Mouse (Mus musculus) limb, embryonic 14.5 days (tissue): Measurements from ENCODE around the gene Aldh6a1. TPM values are rescaled to one million over a fixed set of nuclear protein-coding genes. Genes with fewer than 3 reads are reported as not detected.

Experiments used
- ATAC-seq: fragments of 200-750 bp; cut with Nextera tagmentation; 2 replicates; pipeline ENCODE4 v1.8.0; 2017; ENCODE audit warnings: low read depth, moderate number of reproducible peaks, moderate TSS enrichment; ENCODE audit not compliant: low FRiP score
- DNase-seq: peaks from one replicate; pipeline ENCODE4 v3.0.0-alpha.2; 2015; ENCODE audit warnings: low spot score
- H3K27ac ChIP-seq: fragments of 300-500 bp; sonication (generic); replicated peaks from 2 replicates; pipeline ENCODE4 v1.5.1; 2014; ENCODE audit warnings: low read depth, mild to moderate bottlenecking, low read length, moderate library complexity, mixed read lengths
- H3K27me3 ChIP-seq: fragments of 300-500 bp; sonication (generic); 2 replicates; pipeline ENCODE4 v1.6.1; 2014; ENCODE audit warnings: low read length, mixed read lengths; ENCODE audit not compliant: control insufficient read depth, insufficient read depth
- H3K36me3 ChIP-seq: fragments of 300-500 bp; sonication (generic); 2 replicates; pipeline ENCODE4 v1.6.1; 2014; ENCODE audit warnings: mild to moderate bottlenecking, low read length, moderate library complexity, mixed read lengths; ENCODE audit not compliant: control insufficient read depth, insufficient read depth
- H3K4me1 ChIP-seq: fragments of 300-500 bp; sonication (generic); 2 replicates; pipeline ENCODE4 v1.6.1; 2014; ENCODE audit warnings: antibody characterized with exemption, low read length, mixed read lengths; ENCODE audit not compliant: control insufficient read depth, insufficient read depth
- H3K4me2 ChIP-seq: fragments of 300-500 bp; sonication (generic); replicated peaks from 2 replicates; pipeline ENCODE4 v1.6.1; 2014; ENCODE audit warnings: low read depth, mild to moderate bottlenecking, low read length, moderate library complexity; ENCODE audit not compliant: severe bottlenecking
- H3K4me3 ChIP-seq: fragments of 300-500 bp; sonication (generic); replicated peaks from 2 replicates; pipeline ENCODE4 v1.5.1; 2014; ENCODE audit warnings: low read length
- H3K9ac ChIP-seq: fragments of 300-500 bp; sonication (generic); 2 replicates; pipeline ENCODE4 v1.6.1; 2014; ENCODE audit warnings: mild to moderate bottlenecking, low read depth, low read length, moderate library complexity; ENCODE audit not compliant: severe bottlenecking
- H3K9me3 ChIP-seq: fragments of 300-500 bp; sonication (generic); 2 replicates; pipeline ENCODE4 v1.6.1; 2016; ENCODE audit warnings: low read length; ENCODE audit not compliant: control insufficient read depth
- POLR2A ChIP-seq: fragments of 200-500 bp; IDR thresholded peaks from 2 replicates; pipeline ENCODE4 v1.8.0; 2012; ENCODE audit warnings: inconsistent platforms, mild to moderate bottlenecking, moderate library complexity, borderline replicate concordance; ENCODE audit not compliant: insufficient read depth, insufficient read length; ENCODE audit errors: extremely low read depth
- WGBS: fragments of 180-500 bp; shearing (Covaris S2); extraction: QIAGEN DNeasy Blood & Tissue Kit; methylation state at CpG from one replicate; pipeline ENCODE4 v1.1.7; 2014; 5-methylcytosine and 5-hydroxymethylcytosine counted together
- polyA plus RNA-seq, 2 experiments: library from polyadenylated mRNA; depleted of rRNA in 1 of 2; stranded (reverse) in 1 of 2; unstranded in 1 of 2; fragments of >200 nt; fragmentation: Nextera tagmentation in 1 of 2; extraction: Ambion mirVana in 1 of 2; gene quantifications; 2 replicates each; pipeline versions ENCODE4 v1.2.1 to v1.2.3; 2012 to 2014

Aldh6a1 gene
- polyA plus RNA-seq, 2 experiments, result 19.0 to 41.2 TPM

DNA sequence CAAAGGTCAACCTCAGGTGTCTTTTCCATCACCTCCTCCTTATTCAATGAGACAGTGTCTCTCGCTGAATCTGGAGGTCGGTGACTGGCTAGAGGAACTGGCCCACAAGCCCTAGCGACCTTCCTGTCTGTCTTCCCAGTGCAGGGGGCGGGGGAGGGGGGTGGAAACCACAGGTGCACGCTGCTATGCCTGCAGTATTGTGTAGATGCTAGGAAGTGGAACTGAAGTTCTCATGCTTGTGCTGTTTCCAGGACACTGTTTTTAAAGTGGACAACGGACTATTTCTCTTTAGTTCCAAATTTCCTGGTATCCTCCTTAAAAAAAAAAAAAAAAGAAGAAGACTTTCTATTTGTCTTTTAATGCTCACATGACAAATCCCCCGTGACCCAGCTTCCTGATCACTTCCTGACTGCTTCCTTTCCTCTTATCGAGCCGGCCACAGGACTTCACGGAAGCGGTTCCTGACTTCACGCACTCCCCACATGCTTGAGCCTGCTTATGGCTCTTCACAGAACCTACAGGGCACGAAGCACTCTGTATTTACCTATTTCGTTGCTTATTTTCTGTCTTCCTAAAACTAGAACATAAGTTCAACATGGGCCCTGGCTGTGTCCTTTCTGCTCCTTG is 61.9 kb downstream of the Aldh6a1 start:
- Histone ChIP-seq H3K9me3 (no peaks in the 10 kb centered on the region), H3K27ac (no peak overlapping the region), H3K36me3 (no peaks in the 10 kb centered on the region), H3K4me3 (no peak overlapping the region), H3K9ac (no peak overlapping the region), H3K4me1 (no peaks in the 10 kb centered on the region), H3K4me2 (no peak overlapping the region), H3K27me3 (no peaks in the 10 kb centered on the region)
- WGBS, result 70% methylated on average over 14 of the region's 14 CpGs
- TF ChIP-seq POLR2A, result no peak
- ATAC-seq (no peak), DNase-seq (no peak)

GRCm38 (mm10) chr12:84388097-84388496 is 62.7 kb downstream of the Aldh6a1 start:
- H3K9me3 ChIP-seq, result no peaks in the 10 kb centered on the region
- no peak for TF ChIP-seq POLR2A
- H3K27ac ChIP-seq, result no peak overlapping the region
- no peaks in the 10 kb centered on the region for H3K27me3 ChIP-seq
- no peak for ATAC-seq
- H3K4me1 ChIP-seq, result no peaks in the 10 kb centered on the region
- WGBS, result 89% methylated on average over 8 of the region's 8 CpGs
- no peak overlapping the region for H3K4me3 ChIP-seq
- no peak for DNase-seq
- no peak overlapping the region for H3K4me2 ChIP-seq
- H3K9ac ChIP-seq, result no peak overlapping the region
- H3K36me3 ChIP-seq, result no peaks in the 10 kb centered on the region

- TF ChIP-seq POLR2A, result no peak
- Histone ChIP-seq H3K4me3 (no peak overlapping the region), H3K27ac (no peak overlapping the region), H3K9ac (no peak overlapping the region), H3K4me1 (no peaks in the 10 kb centered on the region), H3K4me2 (no peak overlapping the region), H3K9me3 (no peaks in the 10 kb centered on the region), H3K27me3 (no peaks in the 10 kb centered on the region), H3K36me3 (no peaks in the 10 kb centered on the region)
- 92% methylated on average over 4 of the region's 4 CpGs for WGBS
- DNase-seq (no peak), ATAC-seq (no peak)
These were observed 65.4 kb downstream of the Aldh6a1 start for GRCm38 (mm10) chr12:84385408-84385807.

- H3K27ac ChIP-seq, result no peak overlapping the region
- no peak for ATAC-seq
These were observed 66.1 kb downstream of the Aldh6a1 start for GRCm38 (mm10) chr12:84384644-84385081.

DNA sequence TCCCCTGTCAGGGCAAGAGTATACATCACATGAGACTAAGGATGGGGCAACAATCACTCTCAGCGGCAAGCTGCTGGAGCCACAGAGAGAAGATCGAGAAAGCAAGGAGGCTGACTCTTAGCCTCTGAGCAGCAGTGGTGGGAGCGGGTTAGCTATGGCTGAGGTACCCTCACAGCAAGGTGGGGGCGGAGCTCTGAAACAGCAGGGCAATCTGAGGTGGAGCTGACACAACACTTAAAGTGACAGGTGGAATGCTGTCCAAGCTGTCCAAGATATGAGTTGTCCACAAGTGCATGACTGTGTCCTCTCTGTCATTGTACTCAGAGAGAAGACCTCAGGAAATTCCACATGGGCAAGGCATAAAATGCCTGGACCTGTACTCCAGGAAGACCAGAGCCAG is 68.4 kb downstream of the Aldh6a1 start:
- ATAC-seq, result no peak
- WGBS, result 84% methylated on average over 4 of the region's 4 CpGs

More at GRCm38 (mm10) chr12:84384644-84385081, 66.1 kb downstream of the Aldh6a1 start:
- no peak overlapping the region for H3K4me3 ChIP-seq
- no peak overlapping the region for H3K4me2 ChIP-seq
- H3K9ac ChIP-seq, result no peak overlapping the region
- H3K9me3 ChIP-seq, result no peaks in the 10 kb centered on the region
- no peak for DNase-seq
- no peaks in the 10 kb centered on the region for H3K27me3 ChIP-seq
- no peaks in the 10 kb centered on the region for H3K36me3 ChIP-seq
- H3K4me1 ChIP-seq, result no peaks in the 10 kb centered on the region
- no peak for TF ChIP-seq POLR2A
- whole genome bisulfite sequencing, result 72% methylated on average over 5 of the region's 5 CpGs

More for the DNA sequence above, 68.4 kb downstream of the Aldh6a1 start:
- Histone ChIP-seq H3K4me2 (no peak overlapping the region), H3K36me3 (peaks cover 4% of the 10 kb centered on the region; the same call in 1 of the 2 replicates), H3K4me3 (no peak overlapping the region), H3K9me3 (no peaks in the 10 kb centered on the region), H3K9ac (no peak overlapping the region), H3K4me1 (no peaks in the 10 kb centered on the region), H3K27ac (no peak overlapping the region), H3K27me3 (no peaks in the 10 kb centered on the region)
- no peak for TF ChIP-seq POLR2A
- DNase-seq, result no peak

Other genes starting within 250 kb of the Aldh6a1 start
- gene Elmsan1, start 232.1 kb downstream of the Aldh6a1 start, polyA plus RNA-seq (2012; rRNA removed), result 14.4 and 18.1 TPM in 2 replicates
- 10.5 and 11.8 TPM in 2 replicates for gene Elmsan1, start 232.1 kb downstream of the Aldh6a1 start, polyA plus RNA-seq (2014; fragmentation: Nextera tagmentation; extraction: Ambion mirVana)
- gene Ptgr2, start 165.8 kb downstream of the Aldh6a1 start, polyA plus RNA-seq (2012; rRNA removed), result 8.5 and 11.0 TPM in 2 replicates
- gene Ptgr2, start 165.8 kb downstream of the Aldh6a1 start, polyA plus RNA-seq (2014; fragmentation: Nextera tagmentation; extraction: Ambion mirVana), result 13.8 and 15.2 TPM in 2 replicates
- gene Zfp410, start 134.2 kb downstream of the Aldh6a1 start, polyA plus RNA-seq (2012; rRNA removed), result 63.6 and 67.3 TPM in 2 replicates
- 81.7 and 82.2 TPM in 2 replicates for gene Zfp410, start 134.2 kb downstream of the Aldh6a1 start, polyA plus RNA-seq (2014; fragmentation: Nextera tagmentation; extraction: Ambion mirVana)
- gene Coq6, start 89.3 kb downstream of the Aldh6a1 start, polyA plus RNA-seq (2012; rRNA removed), result 49.2 and 63.5 TPM in 2 replicates
- gene Coq6, start 89.3 kb downstream of the Aldh6a1 start, polyA plus RNA-seq (2014; fragmentation: Nextera tagmentation; extraction: Ambion mirVana), result 42.4 and 44.8 TPM in 2 replicates
- 3.4 and 4.7 TPM in 2 replicates for gene Fam161b, start 89.2 kb downstream of the Aldh6a1 start, polyA plus RNA-seq (2012; rRNA removed)
- gene Fam161b, start 89.2 kb downstream of the Aldh6a1 start, polyA plus RNA-seq (2014; fragmentation: Nextera tagmentation; extraction: Ambion mirVana), result 2.1 and 2.8 TPM in 2 replicates
- gene Entpd5, start 42.0 kb downstream of the Aldh6a1 start, polyA plus RNA-seq (2012; rRNA removed), result 7.7 and 8.0 TPM in 2 replicates
- gene Entpd5, start 42.0 kb downstream of the Aldh6a1 start, polyA plus RNA-seq (2014; fragmentation: Nextera tagmentation; extraction: Ambion mirVana), result 12.2 and 12.7 TPM in 2 replicates
- 0.55 and 1.3 TPM in 2 replicates for gene Bbof1, start 41.9 kb downstream of the Aldh6a1 start, polyA plus RNA-seq (2012; rRNA removed)
- gene Bbof1, start 41.9 kb downstream of the Aldh6a1 start, polyA plus RNA-seq (2014; fragmentation: Nextera tagmentation; extraction: Ambion mirVana), result 0.95 and 1.1 TPM in 2 replicates
- 10.4 and 18.1 TPM in 2 replicates for gene Rnf113a2, start 33.8 kb downstream of the Aldh6a1 start, polyA plus RNA-seq (2012; rRNA removed)
- gene Rnf113a2, start 33.8 kb downstream of the Aldh6a1 start, polyA plus RNA-seq (2014; fragmentation: Nextera tagmentation; extraction: Ambion mirVana), result 21.6 and 24.5 TPM in 2 replicates
- 17.3 and 26.9 TPM in 2 replicates for gene Lin52, start 418 bp upstream of the Aldh6a1 start, polyA plus RNA-seq (2012; rRNA removed)
- gene Lin52, start 418 bp upstream of the Aldh6a1 start, polyA plus RNA-seq (2014; fragmentation: Nextera tagmentation; extraction: Ambion mirVana), result 17.9 and 24.2 TPM in 2 replicates
- 0.47 and 0.65 TPM in 2 replicates for gene Vsx2, start 118.8 kb upstream of the Aldh6a1 start, polyA plus RNA-seq (2012; rRNA removed)
- 0.22 and 0.29 TPM in 2 replicates for gene Vsx2, start 118.8 kb upstream of the Aldh6a1 start, polyA plus RNA-seq (2014; fragmentation: Nextera tagmentation; extraction: Ambion mirVana)
- 32.3 and 37.9 TPM in 2 replicates for gene Abcd4, start 166.4 kb upstream of the Aldh6a1 start, polyA plus RNA-seq (2012; rRNA removed)
- gene Abcd4, start 166.4 kb upstream of the Aldh6a1 start, polyA plus RNA-seq (2014; fragmentation: Nextera tagmentation; extraction: Ambion mirVana), result 11.5 and 12.5 TPM in 2 replicates
- 0.04 and 0.06 TPM in 2 replicates for gene Vrtn, start 190.0 kb upstream of the Aldh6a1 start, polyA plus RNA-seq (2012; rRNA removed)
- gene Vrtn, start 190.0 kb upstream of the Aldh6a1 start, polyA plus RNA-seq (2014; fragmentation: Nextera tagmentation; extraction: Ambion mirVana), result not detected in 2 replicates
- gene Syndig1l, start 247.8 kb upstream of the Aldh6a1 start, polyA plus RNA-seq (2012; rRNA removed), result 0.03 TPM in 1 of 2 replicates, not detected in the other
- not detected in 2 replicates for gene Syndig1l, start 247.8 kb upstream of the Aldh6a1 start, polyA plus RNA-seq (2014; fragmentation: Nextera tagmentation; extraction: Ambion mirVana)